ENCODE assay signal across 9 mouse cellular contexts in genomic region chr6:8485414-8486175, GRCm38 (mm10). TPM values are rescaled to one million over a fixed set of nuclear protein-coding genes. Genes with fewer than 3 reads are reported as not detected.
DNase-seq lines count a peak whose midpoint lies in the region; ATAC-seq lines count a peak whose summit lies in the region.
"Had no signal": no experiment of that assay in that cellular context is flagged by ENCODE, and none has a peak within 500 bp of the region (broad histone marks: within the 10 kb centered on the region; RNA-seq: fewer than 3 reads in every experiment).

No protein-coding gene starts in this region.

- DNase-seq in kidney, postnatal 10 days = peak; percentile 10
- no peak for DNase-seq in kidney, adult 9 months
- peak; percentile 91 for DNase-seq in induced T-regulatory cell, adult 2 months (ENCODE audit: low read depth)
- DNase-seq in thymus, postnatal 25 days = peak; percentile 84
- DNase-seq in cerebellum, postnatal 4 days (ENCODE audit: low spot score in 2 of 2) = no peak
- no peak for DNase-seq in right cerebral cortex, postnatal 14 days
- no peak for DNase-seq in cerebellum, postnatal 36 days
- DNase-seq: left cerebral cortex, postnatal 4 days had no signal

- peak; percentile 94 for ATAC-seq in neutrophil, adult 5-6 weeks (ENCODE audit: extremely low read depth, insufficient number of reproducible peaks, low FRiP score, poor library complexity, severe bottlenecking)

RNA-seq across cellular contexts. Expression of gene Glcci1, which starts 23.8 kb away (rescaled TPM):
- total RNA-seq in neutrophil, adult 5-6 weeks (2017) = 37.4 and 41.9 TPM in 2 replicates

Comparison
In these comparisons a context has a peak if more than half of its experiments do, and no peak if none do; other contexts are left out.
1. DNase-seq: peak in kidney, postnatal 10 days (single experiment), induced T-regulatory cell, adult 2 months (single experiment) and thymus, postnatal 25 days (single experiment); none in kidney, adult 9 months (single experiment), cerebellum, postnatal 4 days (0 of 2), right cerebral cortex, postnatal 14 days (single experiment) and cerebellum, postnatal 36 days (0 of 2).